Mouse (Mus musculus) MEL (cell line): Measurements from ENCODE around the gene Cttnbp2. TPM values are rescaled to one million over a fixed set of nuclear protein-coding genes. Genes with fewer than 3 reads are reported as not detected.

Source experiments
- DNase-seq: peaks from one replicate; pipeline ENCODE4 v3.0.0; 2011; ENCODE audit warnings: low read depth, low spot score
- H3K27ac ChIP-seq: 2 replicates; pipeline ENCODE4 v1.5.1; 2012; ENCODE audit warnings: low read depth, mild to moderate bottlenecking, control low read depth, low read length, moderate library complexity; ENCODE audit not compliant: control insufficient read depth
- H3K27me3 ChIP-seq, 2 experiments: fragments of 150-350 bp in 1 of 2; sonication (generic) in 1 of 2; 2 replicates each; pipeline ENCODE4 v1.6.1; 2012; ENCODE audit warnings: low read length in 2 of 2, mild to moderate bottlenecking in 2 of 2, improper control_type of control experiment in 1 of 2, moderate library complexity in 1 of 2; ENCODE audit not compliant: insufficient read depth in 2 of 2, control insufficient read depth in 1 of 2
- H3K36me3 ChIP-seq, 2 experiments: 2 replicates each; pipeline ENCODE4 v1.6.1; 2012 to 2014; ENCODE audit warnings: low read length in 2 of 2, improper control_type of control experiment in 1 of 2, inconsistent platforms in 1 of 2, mild to moderate bottlenecking in 1 of 2; ENCODE audit not compliant: insufficient read depth in 2 of 2, control insufficient read depth in 1 of 2
- H3K4me1 ChIP-seq, 2 experiments: fragments of 150-350 bp in 1 of 2; sonication (generic) in 1 of 2; 2 replicates each; pipeline ENCODE4 v1.6.1; 2012; ENCODE audit warnings: low read length in 2 of 2, improper control_type of control experiment in 1 of 2, mild to moderate bottlenecking in 1 of 2; ENCODE audit not compliant: insufficient read depth in 2 of 2, control insufficient read depth in 1 of 2
- H3K4me3 ChIP-seq, 2 experiments: fragments of 150-350 bp in 1 of 2; sonication (generic) in 1 of 2; 2 replicates each; pipeline ENCODE4 v1.5.1; 2012; ENCODE audit warnings: low read depth in 2 of 2, low read length in 2 of 2, mild to moderate bottlenecking in 2 of 2, moderate library complexity in 2 of 2, control low read depth in 1 of 2, improper control_type of control experiment in 1 of 2; ENCODE audit not compliant: control insufficient read depth in 1 of 2, insufficient read depth in 1 of 2
- H3K79me2 ChIP-seq: 2 replicates; pipeline ENCODE4 v1.6.1; 2012; ENCODE audit warnings: mild to moderate bottlenecking, low read length, moderate library complexity; ENCODE audit not compliant: control insufficient read depth, poor library complexity, insufficient read depth
- H3K9ac ChIP-seq: 2 replicates; pipeline ENCODE4 v1.6.1; 2012; ENCODE audit warnings: low read depth, mild to moderate bottlenecking, control low read depth, low read length, moderate library complexity; ENCODE audit not compliant: control insufficient read depth, poor library complexity, severe bottlenecking
- H3K9me3 ChIP-seq: fragments of 150-350 bp; sonication (generic); replicated peaks from 2 replicates; pipeline ENCODE4 v1.6.1; 2012; ENCODE audit warnings: mild to moderate bottlenecking, low read length, improper control_type of control experiment, moderate library complexity; ENCODE audit not compliant: insufficient read depth
- CHD1 ChIP-seq: IDR thresholded peaks from 2 replicates; pipeline ENCODE4 v1.6.1; 2012; ENCODE audit warnings: low read depth, mild to moderate bottlenecking, inconsistent platforms, low read length, improper control_type of control experiment
- ETS1 ChIP-seq: IDR thresholded peaks from 2 replicates; pipeline ENCODE4 v1.6.1; 2012; ENCODE audit warnings: low read depth, mild to moderate bottlenecking, inconsistent platforms, low read length, improper control_type of control experiment, moderate library complexity
- HCFC1 ChIP-seq: IDR thresholded peaks from 2 replicates; pipeline ENCODE4 v1.6.1; 2012; ENCODE audit warnings: low read depth, mild to moderate bottlenecking, inconsistent platforms, low read length, improper control_type of control experiment, moderate library complexity
- JUND ChIP-seq: IDR thresholded peaks from 2 replicates; pipeline ENCODE4 v1.6.1; 2011; ENCODE audit warnings: low read depth, mild to moderate bottlenecking, improper control_type of control experiment, low read length
- MEF2A ChIP-seq: IDR thresholded peaks from 2 replicates; pipeline ENCODE4 v1.6.1; 2014; ENCODE audit warnings: low read depth, mild to moderate bottlenecking, inconsistent platforms, low read length, improper control_type of control experiment; ENCODE audit not compliant: poor library complexity, insufficient replicate concordance, severe bottlenecking; ENCODE audit errors: extremely low read depth
- MXI1 ChIP-seq: IDR thresholded peaks from 2 replicates; pipeline ENCODE4 v1.6.1; 2011; ENCODE audit warnings: mild to moderate bottlenecking, low read depth, low read length, improper control_type of control experiment
- MYB ChIP-seq: IDR thresholded peaks from 2 replicates; pipeline ENCODE4 v1.6.1; 2011; ENCODE audit warnings: mild to moderate bottlenecking, low read depth, low read length, improper control_type of control experiment
- POLR2A ChIP-seq, 2 experiments: IDR thresholded peaks; 2 replicates each; pipeline ENCODE4 v1.6.1; 2011 to 2012; ENCODE audit warnings: low read length in 2 of 2, mild to moderate bottlenecking in 2 of 2, control low read depth in 1 of 2, improper control_type of control experiment in 1 of 2, low read depth in 1 of 2, moderate library complexity in 1 of 2; ENCODE audit not compliant: control insufficient read depth in 1 of 2, insufficient read depth in 1 of 2, poor library complexity in 1 of 2
- RAD21 ChIP-seq: IDR thresholded peaks from 2 replicates; pipeline ENCODE4 v1.6.1; 2011; ENCODE audit warnings: mild to moderate bottlenecking, low read depth, low read length, improper control_type of control experiment
- SMC3 ChIP-seq: IDR thresholded peaks from 2 replicates; pipeline ENCODE4 v1.6.1; 2011; ENCODE audit warnings: low read depth, low read length, improper control_type of control experiment
- TCF12 ChIP-seq: IDR thresholded peaks from 2 replicates; pipeline ENCODE4 v1.6.1; 2014; ENCODE audit warnings: low read depth, mild to moderate bottlenecking, inconsistent platforms, low read length, improper control_type of control experiment, moderate library complexity
- UBTF ChIP-seq: IDR thresholded peaks from 2 replicates; pipeline ENCODE4 v1.6.1; 2012; ENCODE audit warnings: low read depth, mild to moderate bottlenecking, inconsistent platforms, low read length, improper control_type of control experiment, moderate library complexity, borderline replicate concordance; ENCODE audit not compliant: insufficient read depth
- ZKSCAN1 ChIP-seq: IDR thresholded peaks from 2 replicates; pipeline ENCODE4 v1.6.1; 2012; ENCODE audit warnings: low read depth, mild to moderate bottlenecking, inconsistent platforms, low read length, improper control_type of control experiment, moderate library complexity
- ZMIZ1 ChIP-seq: IDR thresholded peaks from 2 replicates; pipeline ENCODE4 v1.6.1; 2012; ENCODE audit warnings: low read depth, mild to moderate bottlenecking, inconsistent platforms, low read length, improper control_type of control experiment, moderate library complexity
- ZNF384 ChIP-seq: IDR thresholded peaks from 2 replicates; pipeline ENCODE4 v1.6.1; 2012; ENCODE audit warnings: low read depth, mild to moderate bottlenecking, inconsistent platforms, low read length, improper control_type of control experiment
- polyA plus RNA-seq, 2 experiments: library from polyadenylated mRNA; stranded (reverse) in 1 of 2; unstranded in 1 of 2; fragments of >175 nt in 1 of 2; fragments of >200 nt in 1 of 2; gene quantifications; 2 replicates each; pipeline versions ENCODE4 v1.2.1 to v1.2.4; 2012; ENCODE audit warnings: low replicate concordance in 2 of 2, low read depth in 1 of 2; ENCODE audit not compliant: insufficient read length in 2 of 2, insufficient read depth in 1 of 2, missing spikeins in 1 of 2
- total RNA-seq: library from RNA; depleted of rRNA; stranded (reverse); fragments of 300-350 nt; gene quantifications from 2 replicates; pipeline ENCODE4 v1.2.3, GENCODE M21; 2012

Cttnbp2 gene
- total and polyA plus RNA-seq, 3 experiments, result 0.77 to 1.2 TPM; not detected in 1

DNA sequence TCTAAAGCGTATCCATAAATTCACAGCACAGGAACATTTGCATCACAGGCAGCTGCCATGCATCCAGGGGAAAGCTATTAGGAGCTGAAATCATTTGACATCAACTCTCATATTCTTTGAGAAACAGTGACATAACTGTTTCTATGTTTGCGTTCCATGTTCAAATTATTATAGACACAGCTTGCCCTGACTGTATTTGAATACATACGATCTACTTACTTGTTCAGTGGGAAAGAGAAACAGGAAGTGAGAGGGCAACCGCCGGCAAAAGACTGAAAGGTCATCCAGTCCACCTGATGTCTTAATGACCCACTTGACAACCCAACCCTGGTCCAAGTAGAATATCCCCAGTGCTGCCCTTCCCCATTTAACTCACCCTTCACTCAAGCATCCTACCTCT lies 30.6 kb downstream of the Cttnbp2 start:
- Histone ChIP-seq H3K27ac (no peak overlapping the region), H3K4me3 (no peak overlapping the region), H3K9me3 (no peaks in the 10 kb centered on the region), H3K4me1 (no peaks in the 10 kb centered on the region), H3K79me2 (no peaks in the 10 kb centered on the region), H3K36me3 (no peaks in the 10 kb centered on the region), H3K27me3 (no peaks in the 10 kb centered on the region; a peak in 1 of 4 replicates), H3K9ac (no peak overlapping the region)
- no peak for TF ChIP-seq TCF12
- DNase-seq, result no peak

GRCm38 (mm10) chr6:18482546-18482945 lies 32.1 kb downstream of the Cttnbp2 start:
- no peaks in the 10 kb centered on the region; a peak in 1 of 4 replicates for H3K27me3 ChIP-seq
- H3K79me2 ChIP-seq, result no peaks in the 10 kb centered on the region
- no peak for TF ChIP-seq MEF2A
- no peak for TF ChIP-seq ZMIZ1
- no peak for TF ChIP-seq SMC3
- TF ChIP-seq MYB, result no peak
- no peak for TF ChIP-seq POLR2A (IDR thresholded peaks at IDR 0.05; ENCODE audit: control insufficient read depth in 1 of 2, insufficient read depth in 1 of 2, low read depth in 1 of 2, low read length in 2 of 2, poor library complexity in 1 of 2)
- no peak for TF ChIP-seq ETS1
- no peak overlapping the region for H3K27ac ChIP-seq
- no peak overlapping the region for H3K4me3 ChIP-seq
- H3K36me3 ChIP-seq, result no peaks in the 10 kb centered on the region
- H3K4me1 ChIP-seq, result no peaks in the 10 kb centered on the region
- H3K9me3 ChIP-seq, result no peaks in the 10 kb centered on the region
- no peak overlapping the region for H3K9ac ChIP-seq
- no peak for DNase-seq

- Histone ChIP-seq H3K27me3 (no peaks in the 10 kb centered on the region; a peak in 1 of 4 replicates), H3K9me3 (no peaks in the 10 kb centered on the region), H3K36me3 (no peaks in the 10 kb centered on the region), H3K79me2 (no peaks in the 10 kb centered on the region), H3K27ac (no peak overlapping the region), H3K9ac (no peak overlapping the region), H3K4me3 (no peak overlapping the region), H3K4me1 (no peaks in the 10 kb centered on the region)
- no peak for TF ChIP-seq ZKSCAN1
- no peak for TF ChIP-seq MYB
- no peak for TF ChIP-seq ZNF384
- no peak for TF ChIP-seq UBTF
- no peak for TF ChIP-seq RAD21
- TF ChIP-seq JUND, result no peak
- TF ChIP-seq HCFC1, result no peak
- no peak for TF ChIP-seq CHD1
- no peak for TF ChIP-seq MXI1
- no peak for TF ChIP-seq POLR2A (IDR thresholded peaks at IDR 0.05; ENCODE audit: control insufficient read depth in 1 of 2, insufficient read depth in 1 of 2, low read depth in 1 of 2, low read length in 2 of 2, poor library complexity in 1 of 2)
- DNase-seq, result no peak
These were observed 32.9 kb downstream of the Cttnbp2 start for GRCm38 (mm10) chr6:18481781-18482180.
